Mouse (Mus musculus) bone marrow macrophage, adult 2 months (primary cell): ENCODE data around the gene Ttpal.
"Not testable (repeated sequence)": the region's sequence is repeated elsewhere in the genome, so short reads cannot be mapped to it uniquely, and the experiment has no call there.

Source experiments
- CTCF ChIP-seq: IDR thresholded peaks from 2 replicates; pipeline ENCODE4 v1.5.1; 2012; ENCODE audit warnings: low read depth, mild to moderate bottlenecking, low read length, moderate library complexity
- POLR2A ChIP-seq: IDR thresholded peaks from 2 replicates; pipeline ENCODE4 v1.6.1; 2012; ENCODE audit warnings: mild to moderate bottlenecking, low read depth, low read length, borderline replicate concordance

DNA sequence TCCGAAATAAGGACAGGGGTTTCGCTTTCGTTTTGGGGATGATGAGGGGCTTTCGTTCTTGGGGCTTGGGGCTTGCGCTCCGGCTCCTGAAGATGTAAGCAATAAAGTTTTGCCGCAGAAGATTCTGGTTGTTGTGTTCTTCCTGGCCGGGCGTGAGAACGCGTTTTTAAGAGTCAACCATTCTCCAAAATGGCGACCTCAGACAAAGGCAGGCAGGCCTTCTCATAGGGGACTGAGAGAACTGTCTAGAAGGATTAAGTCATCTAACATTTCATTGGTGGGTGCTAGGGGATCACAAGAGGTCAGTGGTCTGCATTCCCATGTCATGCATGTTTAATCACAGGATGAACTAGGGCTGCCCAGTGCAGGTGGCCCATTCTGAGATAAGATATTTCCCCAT is 53.6 kb downstream of the Ttpal start:
- not testable (repeated sequence) for TF ChIP-seq CTCF, POLR2A
